Mouse (Mus musculus) kidney, adult 2 months (tissue): ENCODE data around the gene Zfp524. TPM values are rescaled to one million over a fixed set of nuclear protein-coding genes. Genes with fewer than 3 reads are reported as not detected.
"Not testable (repeated sequence)": the region's sequence is repeated elsewhere in the genome, so short reads cannot be mapped to it uniquely, and the experiment has no call there.

ENCODE experiments used
- DNase-seq: peaks from one replicate; pipeline ENCODE4 v3.0.0; 2021
- H3K27ac ChIP-seq: fragments of 200-500 bp; 2 replicates; pipeline ENCODE4 v1.5.1; 2012; ENCODE audit warnings: low read depth, low read length, control low read depth, inconsistent platforms; ENCODE audit not compliant: insufficient read depth
- H3K27me3 ChIP-seq: fragments of 200-500 bp; replicated peaks from 2 replicates; pipeline ENCODE4 v1.6.1; 2012; ENCODE audit warnings: mild to moderate bottlenecking, moderate library complexity, low read length, inconsistent platforms; ENCODE audit not compliant: control insufficient read depth, insufficient read depth
- H3K36me3 ChIP-seq: fragments of 200-500 bp; 2 replicates; pipeline ENCODE4 v1.6.1; 2012; ENCODE audit warnings: mild to moderate bottlenecking, moderate library complexity, low read length, inconsistent platforms; ENCODE audit not compliant: control insufficient read depth, insufficient read depth
- H3K4me1 ChIP-seq: fragments of 200-500 bp; 2 replicates; pipeline ENCODE4 v1.6.1; 2011; ENCODE audit warnings: low read length; ENCODE audit not compliant: control insufficient read depth, insufficient read depth
- H3K4me3 ChIP-seq: fragments of 200-500 bp; 2 replicates; pipeline ENCODE4 v1.5.1; 2011; ENCODE audit warnings: mild to moderate bottlenecking, low read depth, low read length, control low read depth; ENCODE audit not compliant: insufficient read depth
- CTCF ChIP-seq: fragments of 200-500 bp; conservative IDR thresholded peaks from 2 replicates; pipeline ENCODE4 v1.5.1; 2011; ENCODE audit warnings: low read depth, mild to moderate bottlenecking, control low read depth, low read length, moderate library complexity, mixed read lengths; ENCODE audit not compliant: insufficient read depth, insufficient read length
- POLR2A ChIP-seq: fragments of 200-500 bp; IDR thresholded peaks from one replicate; pipeline ENCODE4 v1.6.1; 2011; ENCODE audit warnings: low read depth, low read length, control low read depth
- WGBS: fragments of 180-500 bp; shearing (Covaris S2); methylation state at CpG from one replicate; pipeline ENCODE4 v1.1.7; 2018; 5-methylcytosine and 5-hydroxymethylcytosine counted together
- polyA plus RNA-seq: library from polyadenylated mRNA; depleted of rRNA; stranded (reverse); fragments of >200 nt; gene quantifications from 2 replicates; pipeline ENCODE4 v1.2.3, GENCODE M21; 2012

Zfp524 gene
- polyA plus RNA-seq, 1 experiment = 35.7 TPM

DNA sequence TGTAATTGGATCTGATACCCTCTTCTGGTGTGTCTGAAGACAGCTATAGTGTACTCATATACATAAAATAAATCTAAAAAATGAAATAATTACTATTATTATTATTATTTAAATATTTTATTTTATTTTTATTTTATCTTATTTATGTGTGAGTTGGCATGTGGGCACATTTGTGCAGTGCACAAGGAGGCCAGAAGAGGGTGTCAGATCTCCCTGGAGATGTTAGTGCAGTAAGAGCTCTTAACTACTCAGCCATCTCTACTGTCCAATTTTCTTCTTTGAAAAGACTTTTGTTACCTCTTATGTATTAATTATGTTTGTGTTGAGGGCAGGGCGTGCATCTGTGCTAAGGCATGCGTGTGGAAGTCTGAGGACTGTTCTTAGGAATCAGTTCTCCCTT lies 14.3 kb upstream of the Zfp524 start:
- 0 out of 2 replicates have a peak, but pooled peaks cover 4% of the 10 kb centered on the region for H3K4me1 ChIP-seq
- no peak overlapping the region for H3K4me3 ChIP-seq
- H3K36me3 ChIP-seq = no peaks in the 10 kb centered on the region
- no peaks in the 10 kb centered on the region for H3K27me3 ChIP-seq
- WGBS = 68% methylated on average over 2 of the region's 2 CpGs
- TF ChIP-seq CTCF (peak; percentile 52), POLR2A (no peak)
- peak; percentile 36 for DNase-seq
- no peak overlapping the region for H3K27ac ChIP-seq

DNA sequence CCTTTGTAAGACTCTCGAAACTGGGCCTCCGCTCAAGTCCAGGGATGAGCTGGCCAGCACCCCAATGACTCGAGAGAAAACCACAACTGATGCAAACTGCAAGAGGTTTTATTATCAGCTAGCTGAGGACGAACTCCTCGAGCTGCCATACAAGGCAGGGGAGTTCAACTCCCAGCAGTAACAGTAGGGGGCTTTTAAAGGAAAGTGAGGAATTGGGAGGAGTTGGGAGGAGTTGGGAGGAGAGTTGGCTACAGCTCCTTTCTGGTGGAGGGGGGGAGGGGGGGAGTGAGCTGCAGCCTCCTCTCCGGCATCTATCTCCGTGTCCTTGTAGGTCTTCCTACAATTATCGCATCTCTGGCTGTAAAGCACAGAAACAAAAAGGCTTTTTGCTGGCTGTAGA lies 11.3 kb upstream of the Zfp524 start:
- not testable (repeated sequence) for H3K4me3 ChIP-seq, H3K36me3 ChIP-seq, H3K27ac ChIP-seq, DNase-seq, H3K4me1 ChIP-seq, H3K27me3 ChIP-seq
- 74% methylated on average over 8 of the region's 8 CpGs for WGBS

DNA sequence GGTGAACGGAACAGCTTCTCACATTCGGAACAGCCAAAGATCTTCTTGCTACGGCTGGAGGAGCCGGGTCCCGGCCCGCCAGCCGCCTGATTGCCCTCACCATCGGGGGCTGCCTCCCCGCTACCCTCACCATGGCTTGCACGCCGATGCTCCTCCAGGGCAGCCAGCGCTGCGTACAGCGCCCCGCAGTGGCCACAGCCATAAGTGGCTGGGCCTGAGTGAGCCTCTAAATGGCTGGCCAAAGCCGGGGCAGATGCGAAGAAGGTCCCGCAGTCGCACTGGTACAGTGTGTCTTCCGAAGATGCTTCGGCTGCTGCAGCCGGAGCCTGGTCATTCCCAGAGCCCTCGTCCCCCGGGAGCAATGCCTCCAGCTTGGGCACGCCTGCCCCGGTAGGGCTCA lies 6.0 kb upstream of the Zfp524 start:
- DNase-seq = no peak
- WGBS = 98% methylated on average over 26 of the region's 26 CpGs
- Histone ChIP-seq H3K4me1 (no peaks in the 10 kb centered on the region), H3K27ac (no peak overlapping the region), H3K4me3 (no peak overlapping the region), H3K36me3 (peaks cover 3% of the 10 kb centered on the region; the same call in 1 of the 2 replicates), H3K27me3 (no peaks in the 10 kb centered on the region)
- TF ChIP-seq POLR2A = no peak
- no peak for TF ChIP-seq CTCF

DNA sequence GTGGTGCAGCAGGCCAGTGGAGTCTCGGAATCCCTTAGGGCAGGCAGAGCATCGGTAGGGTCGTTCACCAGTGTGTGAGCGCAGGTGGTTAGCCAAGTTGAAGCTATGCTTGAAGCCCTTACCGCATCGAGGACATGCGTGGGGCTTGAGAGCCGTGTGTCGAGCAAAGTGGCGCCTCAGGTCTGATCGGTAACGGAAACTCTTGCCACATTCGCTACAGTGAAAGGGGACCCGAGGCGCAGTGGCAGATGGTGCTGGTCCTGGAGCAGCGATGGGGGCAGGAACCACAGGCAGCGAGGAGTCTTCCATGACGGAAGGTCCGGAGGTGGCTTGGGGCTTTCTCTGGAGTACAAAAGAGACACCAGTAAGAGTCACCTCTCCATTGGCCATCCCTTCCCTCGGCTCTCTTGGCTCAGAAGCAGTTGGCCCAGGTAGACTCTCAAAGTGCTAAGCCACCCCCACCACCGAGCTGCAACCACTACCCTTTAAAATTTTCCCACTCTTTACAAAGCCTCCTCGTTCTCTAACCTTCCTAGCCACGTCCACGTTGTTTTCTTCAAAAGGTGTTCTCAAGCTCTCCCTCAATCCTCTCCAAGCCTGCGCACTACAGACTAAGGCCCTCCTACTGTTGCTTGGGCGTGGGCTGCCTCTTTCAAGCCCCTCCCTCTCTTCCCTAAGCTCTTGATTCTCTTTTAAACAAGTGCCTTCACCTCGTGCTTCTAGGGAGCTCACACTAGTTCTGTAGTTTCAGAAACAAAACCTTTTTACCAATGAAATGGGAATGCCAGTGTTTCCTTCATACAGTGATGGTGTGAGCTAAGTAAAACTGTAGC lies 1.3 kb upstream of the Zfp524 start:
- no peak for DNase-seq
- no peak overlapping the region for H3K4me3 ChIP-seq
- TF ChIP-seq POLR2A (no peak), CTCF (no peak)
- H3K4me1 ChIP-seq = peaks cover 3% of the 10 kb centered on the region; the same call in 1 of the 2 replicates
- H3K27me3 ChIP-seq = no peaks in the 10 kb centered on the region
- peaks cover 3% of the 10 kb centered on the region; the same call in 1 of the 2 replicates for H3K36me3 ChIP-seq
- WGBS = 91% methylated on average over 27 of the region's 27 CpGs
- H3K27ac ChIP-seq = no peak overlapping the region

DNA sequence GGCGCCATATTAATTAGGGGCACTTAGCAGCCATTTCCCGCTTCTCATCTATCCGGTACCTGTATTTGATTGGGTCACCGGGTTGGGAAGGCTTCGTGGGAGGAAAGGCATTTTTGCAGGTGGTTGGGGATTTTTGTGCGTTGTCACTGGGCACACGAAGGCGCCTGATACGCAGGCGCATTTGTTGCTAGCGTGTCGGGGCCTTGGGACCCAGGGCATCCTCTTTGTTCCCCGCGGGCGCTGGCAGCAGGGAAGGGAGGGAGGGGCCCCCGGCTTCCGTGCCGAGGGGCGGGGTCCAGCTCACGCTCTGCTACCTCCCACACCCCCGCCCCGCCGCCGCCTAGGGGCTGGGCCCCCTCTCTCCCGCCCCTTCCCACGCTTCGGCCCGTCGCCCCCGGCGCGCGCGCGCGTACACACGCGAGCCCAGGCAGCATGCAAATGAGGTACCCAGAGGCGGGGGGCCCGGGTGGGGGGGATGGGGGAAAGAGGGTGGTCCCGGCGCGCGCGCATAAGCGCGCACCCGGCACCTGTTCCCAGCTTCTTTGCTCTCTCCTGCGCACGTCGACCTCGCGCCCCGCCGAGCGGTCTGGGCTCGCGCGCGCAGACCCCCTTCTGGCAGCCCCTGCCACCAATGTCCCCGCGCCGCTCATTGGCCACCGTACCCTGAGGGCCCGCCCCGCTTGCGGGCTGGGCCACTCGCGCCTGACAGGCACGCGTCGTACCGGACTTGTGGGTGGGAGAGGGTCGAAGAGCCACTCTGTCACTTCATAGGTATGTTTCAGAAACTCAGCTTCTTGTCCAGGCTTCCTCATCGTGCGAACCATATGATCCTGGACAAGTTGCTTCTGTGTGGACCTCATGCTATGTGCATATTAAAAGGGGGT lies 1.1 kb downstream of the Zfp524 start, which contains the start of gene Gm44973:
TSS of gene Gm44973 (plus strand) at position 379 of the 884 bp plus-strand sequence.
- Histone ChIP-seq H3K27ac (peak within 1 kb of the TSS; percentile 100), H3K27me3 (no peaks in the 10 kb centered on the region), H3K4me1 (peaks cover 5% of the 10 kb centered on the region; the same call in 1 of the 2 replicates), H3K36me3 (no peaks in the 10 kb centered on the region), H3K4me3 (peak within 1 kb of the TSS; percentile 83)
- under 1% methylated on average over 74 of the region's 76 CpGs for WGBS
- TF ChIP-seq CTCF (no peak), POLR2A (peak; percentile 7)
- peak; percentile 97 for DNase-seq

DNA sequence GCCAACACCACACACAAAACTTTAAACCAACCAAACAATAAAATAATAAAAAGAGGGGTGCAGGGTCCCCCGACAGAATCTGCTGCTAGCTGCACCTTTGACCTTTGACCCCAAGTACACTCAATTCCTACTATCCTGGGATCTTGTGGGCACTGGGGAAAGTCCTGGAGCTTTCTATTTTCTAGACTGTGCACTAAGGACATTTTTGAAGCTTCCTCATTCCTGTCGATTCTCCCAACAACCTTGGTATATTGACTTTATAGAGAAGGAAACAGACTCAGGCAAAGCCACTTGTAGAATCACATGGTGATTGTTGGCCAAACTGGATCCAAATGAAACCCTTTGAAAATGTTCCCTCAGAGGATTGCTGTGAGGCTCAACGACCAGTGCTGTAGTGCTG lies 1.8 kb downstream of the Zfp524 start:
- WGBS = 32% methylated on average over 3 of the region's 3 CpGs
- peak; percentile 64 for DNase-seq
- TF ChIP-seq POLR2A = no peak
- no peak for TF ChIP-seq CTCF

DNA sequence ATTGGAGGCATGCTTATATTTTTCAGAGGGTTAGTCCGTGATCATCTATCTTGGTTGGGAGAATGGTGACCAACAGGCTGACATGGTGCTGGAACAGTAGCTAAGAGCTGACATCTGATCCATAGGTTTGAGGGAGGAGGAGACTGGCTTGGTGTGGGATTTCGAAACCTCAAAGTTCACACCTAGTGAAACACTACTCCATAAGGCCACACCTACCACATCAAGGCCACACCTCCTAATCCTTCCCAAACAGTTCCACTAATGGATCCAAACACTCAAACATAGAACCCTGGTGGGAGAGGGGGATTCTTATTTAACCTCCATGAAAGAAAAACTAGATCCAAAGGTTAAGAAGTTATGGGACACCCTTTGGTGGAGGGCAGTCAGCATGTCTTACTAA lies 2.7 kb downstream of the Zfp524 start:
- no peaks in the 10 kb centered on the region for H3K36me3 ChIP-seq
- TF ChIP-seq POLR2A (no peak), CTCF (no peak)
- DNase-seq = no peak
- 99% methylated on average over 2 of the region's 2 CpGs for whole genome bisulfite sequencing
- no peak overlapping the region for H3K4me3 ChIP-seq
- peaks cover 9% of the 10 kb centered on the region; the same call in 1 of the 2 replicates for H3K4me1 ChIP-seq
- no peak overlapping the region for H3K27ac ChIP-seq
- H3K27me3 ChIP-seq = no peaks in the 10 kb centered on the region

More for the DNA sequence above, 1.8 kb downstream of the Zfp524 start:
- Histone ChIP-seq H3K4me1 (peaks cover 5% of the 10 kb centered on the region; the same call in 1 of the 2 replicates), H3K27ac (peak overlapping the region; percentile 87), H3K36me3 (no peaks in the 10 kb centered on the region), H3K4me3 (peak overlapping the region; percentile 83), H3K27me3 (no peaks in the 10 kb centered on the region)
